In the genomic region with DNA sequence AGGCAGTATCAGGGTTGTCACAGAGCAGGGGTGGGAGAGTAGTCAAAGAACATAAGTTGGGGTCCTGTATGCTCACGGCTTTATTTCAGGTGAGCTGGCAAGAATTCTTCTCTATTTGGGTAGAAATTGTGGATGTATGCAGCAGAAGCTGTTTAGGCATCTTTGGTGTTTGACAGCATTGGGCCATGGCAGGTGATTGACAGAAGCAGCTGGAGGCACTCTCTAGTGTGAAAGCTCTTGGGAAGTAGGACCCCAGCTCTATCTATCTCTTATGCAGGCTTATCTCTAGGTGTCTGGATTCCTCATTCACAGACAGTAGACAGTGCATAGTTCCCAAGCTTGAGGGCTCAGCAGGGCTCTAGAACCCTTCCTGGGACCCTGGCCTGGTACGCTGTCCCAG, we compare ENCODE assay signal across 36 mouse cellular contexts. TPM values are rescaled to one million over a fixed set of nuclear protein-coding genes. Genes with fewer than 3 reads are reported as not detected.
"Had no signal": no experiment of that assay in that cellular context is flagged by ENCODE, and none has a peak within 500 bp of the region (broad histone marks: within the 10 kb centered on the region; RNA-seq: fewer than 3 reads in every experiment).

No protein-coding gene starts in this region.

- H3K4me2 ChIP-seq: limb, embryonic 12.5 days; limb, embryonic 13.5 days; limb, embryonic 15.5 days; liver, embryonic 11.5 days; liver, embryonic 12.5 days; liver, embryonic 13.5 days; liver, embryonic 15.5 days; lung, embryonic 14.5 days; lung, embryonic 15.5 days; midbrain, embryonic 11.5 days; midbrain, embryonic 12.5 days; midbrain, embryonic 13.5 days; midbrain, embryonic 15.5 days had no signal

- H3K4me3 ChIP-seq: left cerebral cortex, adult 2 months; limb, embryonic 10.5 days; limb, embryonic 12.5 days; limb, embryonic 13.5 days; limb, embryonic 15.5 days; liver, embryonic 12.5 days; liver, embryonic 13.5 days; liver, embryonic 15.5 days; lung, embryonic 15.5 days; megakaryocyte, embryonic 14.5 days; midbrain, embryonic 10.5 days; midbrain, embryonic 12.5 days; midbrain, embryonic 13.5 days; midbrain, embryonic 15.5 days had no signal

- H3K27me3 ChIP-seq: limb, embryonic 12.5 days; limb, embryonic 13.5 days; limb, embryonic 15.5 days; liver, embryonic 12.5 days; liver, embryonic 13.5 days; liver, embryonic 15.5 days; lung, embryonic 15.5 days; midbrain, embryonic 12.5 days; midbrain, embryonic 13.5 days; midbrain, embryonic 15.5 days had no signal

- DNase-seq: left cerebral cortex, postnatal 4 days; liver; liver, embryonic 13.5 days; liver, postnatal 0 days; lung, adult 18-20 months; lung, adult 2 months; lung, embryonic 14.5 days; lung, postnatal 10 days; lung, postnatal 36 days; lung, postnatal 4 days; midbrain, embryonic 14.5 days had no signal

- H3K36me3 ChIP-seq: limb, embryonic 10.5 days; limb, embryonic 12.5 days; limb, embryonic 13.5 days; limb, embryonic 15.5 days; liver, embryonic 12.5 days; liver, embryonic 13.5 days; liver, embryonic 15.5 days; lung, embryonic 15.5 days; midbrain, embryonic 10.5 days; midbrain, embryonic 12.5 days; midbrain, embryonic 13.5 days; midbrain, embryonic 15.5 days had no signal

RNA-seq across cellular contexts. Expression of a gene that starts 27.0 kb away (rescaled TPM):
- polyA plus RNA-seq: limb, embryonic 10.5 days; limb, embryonic 11.5 days; limb, embryonic 12.5 days; limb, embryonic 13.5 days; limb, embryonic 14.5 days; limb, embryonic 15.5 days; liver, adult 2 months; liver, embryonic 13.5 days; liver, postnatal 0 days; lung, adult 2 months; lung, embryonic 14.5 days; lung, embryonic 15.5 days; lung, embryonic 16.5 days; lung, postnatal 0 days; macrophage; midbrain, embryonic 10.5 days; midbrain, embryonic 11.5 days; midbrain, embryonic 12.5 days; midbrain, embryonic 13.5 days; midbrain, embryonic 14.5 days; midbrain, embryonic 15.5 days; midbrain, embryonic 16.5 days; midbrain, postnatal 0 days; neural tube, embryonic 11.5 days had no signal

RNA-seq across cellular contexts. Expression of a gene that starts 48.2 kb away (rescaled TPM):
- polyA plus RNA-seq: limb, embryonic 10.5 days; limb, embryonic 11.5 days; limb, embryonic 12.5 days; limb, embryonic 13.5 days; limb, embryonic 14.5 days; limb, embryonic 15.5 days; liver, embryonic 12.5 days; liver, embryonic 13.5 days; liver, embryonic 14.5 days; liver, embryonic 15.5 days; liver, postnatal 0 days; lung, adult 2 months; lung, embryonic 15.5 days; macrophage; midbrain, embryonic 10.5 days; midbrain, embryonic 11.5 days; midbrain, embryonic 12.5 days; midbrain, embryonic 13.5 days; midbrain, embryonic 14.5 days; midbrain, embryonic 15.5 days; midbrain, embryonic 16.5 days; midbrain, postnatal 0 days; neural tube, embryonic 11.5 days had no signal
